Mouse (Mus musculus): ENCODE measurements around the gene Zfp131.

DNA sequence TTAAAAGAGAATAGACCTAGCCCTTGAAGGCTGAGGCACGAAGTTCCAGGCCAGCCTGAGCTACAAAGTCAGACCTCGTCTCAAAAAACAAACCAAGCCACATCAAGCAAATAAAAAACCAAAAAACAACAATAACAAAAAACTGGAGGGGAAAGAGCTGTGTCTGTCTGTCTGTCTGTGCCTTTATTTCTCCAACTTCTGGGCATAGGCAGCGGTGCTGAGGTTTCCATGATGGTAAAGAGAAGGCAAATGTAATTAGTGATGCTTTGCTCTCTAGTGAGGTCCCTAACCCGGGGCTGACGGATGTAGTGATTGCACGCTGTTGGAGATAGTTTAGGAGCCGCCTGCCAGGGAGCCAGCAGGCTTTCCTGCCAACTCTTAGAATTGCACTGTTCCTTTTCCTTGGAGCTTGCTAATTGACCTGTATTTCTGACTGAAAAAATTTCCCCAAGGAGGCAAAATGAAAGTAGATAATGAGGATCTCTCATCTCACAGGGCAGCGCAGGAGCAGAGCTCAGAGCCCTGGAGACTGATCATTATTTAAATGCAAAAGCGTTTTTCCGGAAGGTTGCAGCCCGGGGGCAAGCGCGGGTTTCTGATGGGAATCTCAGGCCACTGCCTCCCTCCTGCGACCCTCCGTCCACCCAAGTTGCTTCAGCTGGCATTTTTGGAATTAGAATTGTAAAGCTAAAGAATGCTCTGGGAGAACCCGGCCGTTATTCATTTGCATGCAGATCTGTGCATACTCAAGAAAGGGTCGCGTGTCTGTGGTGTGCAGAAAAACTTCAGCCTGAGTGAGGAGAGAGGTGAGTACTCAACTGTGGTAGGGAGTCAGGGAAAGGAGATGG lies 49.1 kb downstream of the Zfp131 start:
- TF ChIP-seq CTCF (IDR thresholded peaks at IDR 0.05; ENCODE audit: low read depth, low read length) (no peak), POLR2AphosphoS5 (IDR thresholded peaks at IDR 0.05; ENCODE audit: insufficient replicate concordance, low read depth, low read length) (no peak), GATA1 (IDR thresholded peaks at IDR 0.05; ENCODE audit: borderline replicate concordance, low read length) (no peak), GATA2 (IDR thresholded peaks at IDR 0.05; ENCODE audit: borderline replicate concordance, low read depth, low read length) (no peak), TAL1 (conservative IDR thresholded peaks at IDR 0.05; ENCODE audit: low read depth, low read length) (no peak)

Measured in G1E (cell line).